In genomic region chr1:37873157-37873556, GRCm38 (mm10) we compare ENCODE assay signal across 11 mouse cellular contexts. TPM values are rescaled to one million over a fixed set of nuclear protein-coding genes. Genes with fewer than 3 reads are reported as not detected.
A peak's percentile ranks its signal among the peaks of the same experiment; 100 is the strongest.
DNase-seq lines count a peak whose midpoint lies in the region; ATAC-seq and TF ChIP-seq lines count a peak whose summit lies in the region.
"Had no signal": no experiment of that assay in that cellular context is flagged by ENCODE, and none has a peak within 500 bp of the region (broad histone marks: within the 10 kb centered on the region; RNA-seq: fewer than 3 reads in every experiment).

No protein-coding gene starts in this region.

- no peak overlapping the region for H3K27ac ChIP-seq in lung, embryonic 14.5 days (ENCODE audit: low read depth)
- 0 out of 2 replicates have a peak overlapping the region, but pooled peaks have one; percentile 81 for H3K27ac ChIP-seq in embryonic facial prominence, embryonic 14.5 days (replicated peaks; ENCODE audit: low read depth, low read length)
- H3K27ac ChIP-seq in hindbrain, embryonic 16.5 days (ENCODE audit: low read depth, low read length) = no peak overlapping the region

- H3K4me3 ChIP-seq in lung, embryonic 14.5 days (ENCODE audit: low read depth, low read length) = peak overlapping the region; percentile 46
- peak overlapping the region; percentile 46; the same call in 1 of the 2 replicates for H3K4me3 ChIP-seq in embryonic facial prominence, embryonic 14.5 days (ENCODE audit: low read depth, low read length)
- H3K4me3 ChIP-seq in hindbrain, embryonic 16.5 days (ENCODE audit: low read length) = no peak overlapping the region
- H3K4me3 ChIP-seq in myocyte = peak overlapping the region; percentile 42

- no peak for TF ChIP-seq CTCF in lung, embryonic 14.5 days (IDR thresholded peaks at IDR 0.05; ENCODE audit: low read depth)

- no peaks in the 10 kb centered on the region for H3K27me3 ChIP-seq in lung, embryonic 14.5 days (ENCODE audit: insufficient read depth, low read length)
- no peaks in the 10 kb centered on the region for H3K27me3 ChIP-seq in embryonic facial prominence, embryonic 14.5 days (replicated peaks; ENCODE audit: control insufficient read depth, insufficient read depth, low read length)
- H3K27me3 ChIP-seq in hindbrain, embryonic 16.5 days (replicated peaks; ENCODE audit: control insufficient read depth, insufficient read depth, low read length) = peaks cover 5% of the 10 kb centered on the region; the same call in 1 of the 2 replicates
- no peaks in the 10 kb centered on the region for H3K27me3 ChIP-seq in myocyte (ENCODE audit: control insufficient read depth, insufficient read depth, insufficient read length)

- intact Hi-C loops in gastrocnemius, postnatal 14 days (cut with DNase I; ENCODE audit: low total_unique reads) = no loop called here

- 85% methylated on average over 4 of the region's 4 CpGs for WGBS in lung, embryonic 14.5 days
- WGBS in embryonic facial prominence, embryonic 14.5 days = 88% methylated on average over 4 of the region's 4 CpGs
- 92% methylated on average over 4 of the region's 4 CpGs for WGBS in hindbrain, embryonic 16.5 days

- ATAC-seq in lung, embryonic 14.5 days (ENCODE audit: insufficient read depth) = no peak
- no peak for ATAC-seq in embryonic facial prominence, embryonic 14.5 days (ENCODE audit: low read depth)
- no peak for ATAC-seq in hindbrain, embryonic 16.5 days

- no peak for DNase-seq in lung, embryonic 14.5 days
- no peak for DNase-seq in lung, postnatal 14 days
- DNase-seq in embryonic facial prominence, embryonic 14.5 days (ENCODE audit: low spot score) = no peak
- DNase-seq in left cerebral cortex, adult 8-10 months (ENCODE audit: low spot score in 2 of 2) = no peak
- DNase-seq in gastrocnemius, postnatal 14 days = no peak
- no peak for DNase-seq in cerebellum, adult 8-10 months
- DNase-seq: embryo, embryonic 11 days; kidney, adult 18-20 months had no signal

- H3K4me2 ChIP-seq in lung, embryonic 14.5 days = peak overlapping the region; percentile 65
- H3K4me2 ChIP-seq in embryonic facial prominence, embryonic 14.5 days (ENCODE audit: low read depth, low read length) = peak overlapping the region; percentile 64
- H3K4me2 ChIP-seq in hindbrain, embryonic 16.5 days (ENCODE audit: low read length) = peak overlapping the region; percentile 75
- H3K4me2 ChIP-seq in myocyte (ENCODE audit: low read depth) = peak overlapping the region; percentile 81

- peaks cover 32% of the 10 kb centered on the region for H3K36me3 ChIP-seq in lung, embryonic 14.5 days (ENCODE audit: insufficient read depth)
- H3K36me3 ChIP-seq in embryonic facial prominence, embryonic 14.5 days (ENCODE audit: control insufficient read depth, insufficient read depth, low read length) = peaks cover 35% of the 10 kb centered on the region
- H3K36me3 ChIP-seq in hindbrain, embryonic 16.5 days (ENCODE audit: control insufficient read depth, insufficient read depth, low read length) = peaks cover 17% of the 10 kb centered on the region
- H3K36me3 ChIP-seq in myocyte (ENCODE audit: control insufficient read depth, insufficient read depth) = peaks cover 29% of the 10 kb centered on the region

- H3K4me1 ChIP-seq in lung, embryonic 14.5 days (ENCODE audit: insufficient read depth) = no peaks in the 10 kb centered on the region
- H3K4me1 ChIP-seq in embryonic facial prominence, embryonic 14.5 days (ENCODE audit: control insufficient read depth, insufficient read depth, low read length) = peaks cover 10% of the 10 kb centered on the region
- H3K4me1 ChIP-seq in hindbrain, embryonic 16.5 days (ENCODE audit: control insufficient read depth, insufficient read depth, low read depth, low read length) = peaks cover 13% of the 10 kb centered on the region

- no peak overlapping the region for H3ac ChIP-seq in myocyte (ENCODE audit: control insufficient read depth, insufficient read length)

- no peak overlapping the region for H3K9ac ChIP-seq in lung, embryonic 14.5 days
- peak overlapping the region; percentile 53; the same call in 1 of the 2 replicates for H3K9ac ChIP-seq in embryonic facial prominence, embryonic 14.5 days (ENCODE audit: low read depth, low read length)
- H3K9ac ChIP-seq in hindbrain, embryonic 16.5 days (ENCODE audit: low read depth, low read length) = no peak overlapping the region

- no peaks in the 10 kb centered on the region for H3K79me2 ChIP-seq in myocyte (ENCODE audit: control insufficient read depth, insufficient read depth)

- TF ChIP-seq POLR2A in myocyte (IDR thresholded peaks at IDR 0.05; ENCODE audit: insufficient read length, low read depth) = no peak

- H3K9me3 ChIP-seq in lung, embryonic 14.5 days (ENCODE audit: low read depth, low read length) = peaks cover 4% of the 10 kb centered on the region; the same call in 1 of the 2 replicates
- peaks cover 11% of the 10 kb centered on the region for H3K9me3 ChIP-seq in embryonic facial prominence, embryonic 14.5 days (ENCODE audit: control insufficient read depth, low read length)
- peaks cover 10% of the 10 kb centered on the region; the same call in 1 of the 2 replicates for H3K9me3 ChIP-seq in hindbrain, embryonic 16.5 days (ENCODE audit: control insufficient read depth, low read length)

TF ChIP-seq in myocyte, 11 proteins besides CTCF, POLR2A, EP300 and RAD21:
- TF ChIP-seq MAX (IDR thresholded peaks at IDR 0.05; ENCODE audit: low read depth) (no peak), REST (IDR thresholded peaks at IDR 0.05; ENCODE audit: insufficient read depth, insufficient read length) (no peak), USF1 (IDR thresholded peaks at IDR 0.05; ENCODE audit: low read depth) (no peak), E2F4 (IDR thresholded peaks at IDR 0.05; ENCODE audit: insufficient read depth) (no peak), MYOG (IDR thresholded peaks at IDR 0.05; ENCODE audit: control insufficient read depth in 1 of 3, insufficient read depth in 1 of 3, insufficient read length in 2 of 3, low read depth in 2 of 3) (no peak), SRF (IDR thresholded peaks at IDR 0.05; ENCODE audit: control insufficient read depth, insufficient read length, low read depth) (no peak), TCF3 (IDR thresholded peaks at IDR 0.05; ENCODE audit: insufficient read length, low read depth) (no peak), TCF12 (IDR thresholded peaks at IDR 0.05; ENCODE audit: insufficient read depth, poor library complexity, severe bottlenecking) (no peak), MYOD1 (IDR thresholded peaks at IDR 0.05; ENCODE audit: control insufficient read depth in 1 of 3, insufficient read length in 2 of 3, low read depth in 2 of 3) (no peak), POLR2AphosphoS2 (IDR thresholded peaks at IDR 0.05; ENCODE audit: insufficient read length, low read depth) (no peak), CEBPB (IDR thresholded peaks at IDR 0.05; ENCODE audit: insufficient read depth, poor library complexity, severe bottlenecking) (no peak)

RNA-seq across cellular contexts. Expression of gene Lipt1, which starts 1.6 kb away (rescaled TPM):
- 7.2 and 9.4 TPM in 2 replicates for polyA plus RNA-seq in lung, embryonic 14.5 days (2014; fragmentation: Nextera tagmentation; extraction: Ambion mirVana)
- polyA plus RNA-seq in embryonic facial prominence, embryonic 14.5 days (2014; fragmentation: Nextera tagmentation; extraction: Ambion mirVana) = 9.6 TPM in 2 replicates
- 7.4 and 8.0 TPM in 2 replicates for polyA plus RNA-seq in hindbrain, embryonic 16.5 days (2015; fragmentation: Nextera tagmentation; extraction: Ambion mirVana)
- polyA plus RNA-seq in myocyte (2012; fragmentation: generic; extraction: Trizol) = 8.3 TPM
- total RNA-seq in left cerebral cortex, adult 8-10 months (2022) = 10 to 100 TPM in 3 of 4 experiments, 1 to 10 TPM in 1; 9.2 to 13.0 (median 11.9) TPM
- total RNA-seq in gastrocnemius, postnatal 14 days (2021) = 1 to 10 TPM; 5.5 to 5.8 TPM

RNA-seq across cellular contexts. Expression of gene Tsga10, which starts 6.9 kb away (rescaled TPM):
- polyA plus RNA-seq in lung, embryonic 14.5 days (2014; fragmentation: Nextera tagmentation; extraction: Ambion mirVana) = 7.7 TPM in 2 replicates
- polyA plus RNA-seq in embryonic facial prominence, embryonic 14.5 days (2014; fragmentation: Nextera tagmentation; extraction: Ambion mirVana) = 5.3 and 7.2 TPM in 2 replicates
- 12.8 and 13.9 TPM in 2 replicates for polyA plus RNA-seq in hindbrain, embryonic 16.5 days (2015; fragmentation: Nextera tagmentation; extraction: Ambion mirVana)
- 1.7 TPM for polyA plus RNA-seq in myocyte (2012; fragmentation: generic; extraction: Trizol)
- total RNA-seq in left cerebral cortex, adult 8-10 months (2022) = 10 to 100 TPM; 15.9 to 18.9 (median 17.4) TPM
- 1 to 10 TPM; 2.2 to 2.4 TPM for total RNA-seq in gastrocnemius, postnatal 14 days (2021)

RNA-seq across cellular contexts. Expression of gene Mitd1, which starts 17.1 kb away (rescaled TPM):
- polyA plus RNA-seq in lung, embryonic 14.5 days (2014; fragmentation: Nextera tagmentation; extraction: Ambion mirVana) = 24.2 and 26.4 TPM in 2 replicates
- 22.1 and 22.6 TPM in 2 replicates for polyA plus RNA-seq in embryonic facial prominence, embryonic 14.5 days (2014; fragmentation: Nextera tagmentation; extraction: Ambion mirVana)
- 11.1 and 14.0 TPM in 2 replicates for polyA plus RNA-seq in hindbrain, embryonic 16.5 days (2015; fragmentation: Nextera tagmentation; extraction: Ambion mirVana)
- polyA plus RNA-seq in myocyte (2012; fragmentation: generic; extraction: Trizol) = 3.9 TPM
- 10 to 100 TPM in 2 of 4 experiments, 1 to 10 TPM in 2; 7.4 to 11.8 (median 9.4) TPM for total RNA-seq in left cerebral cortex, adult 8-10 months (2022)
- total RNA-seq in gastrocnemius, postnatal 14 days (2021) = 1 to 10 TPM; 2.2 to 2.5 TPM

RNA-seq across cellular contexts. Expression of gene Mrpl30, which starts 17.1 kb away (rescaled TPM):
- polyA plus RNA-seq in lung, embryonic 14.5 days (2014; fragmentation: Nextera tagmentation; extraction: Ambion mirVana) = 247 and 261 TPM in 2 replicates
- 263 and 284 TPM in 2 replicates for polyA plus RNA-seq in embryonic facial prominence, embryonic 14.5 days (2014; fragmentation: Nextera tagmentation; extraction: Ambion mirVana)
- polyA plus RNA-seq in hindbrain, embryonic 16.5 days (2015; fragmentation: Nextera tagmentation; extraction: Ambion mirVana) = 231 and 265 TPM in 2 replicates
- 181 TPM for polyA plus RNA-seq in myocyte (2012; fragmentation: generic; extraction: Trizol)
- 100 to 1,000 TPM; 129 to 154 (median 145) TPM for total RNA-seq in left cerebral cortex, adult 8-10 months (2022)
- total RNA-seq in gastrocnemius, postnatal 14 days (2021) = 100 to 1,000 TPM; 229 to 257 TPM

RNA-seq across cellular contexts. Expression of gene Lyg2, which starts 43.1 kb away (rescaled TPM):
- polyA plus RNA-seq in lung, embryonic 14.5 days (2014; fragmentation: Nextera tagmentation; extraction: Ambion mirVana) = not detected in 2 replicates
- 0.11 TPM in 1 of 2 replicates, not detected in the other for polyA plus RNA-seq in embryonic facial prominence, embryonic 14.5 days (2014; fragmentation: Nextera tagmentation; extraction: Ambion mirVana)
- polyA plus RNA-seq in hindbrain, embryonic 16.5 days (2015; fragmentation: Nextera tagmentation; extraction: Ambion mirVana) = 0.14 TPM in 1 of 2 replicates, not detected in the other
- polyA plus RNA-seq in myocyte (2012; fragmentation: generic; extraction: Trizol) = not detected
- total RNA-seq in left cerebral cortex, adult 8-10 months (2022) = not detected
- total RNA-seq in gastrocnemius, postnatal 14 days (2021) = not detected
- polyA plus RNA-seq: small intestine, adult 2 months had no signal
